Mouse (Mus musculus) B cell, adult 67 days (primary cell): ENCODE data around the gene Pax4. TPM values are rescaled to one million over a fixed set of nuclear protein-coding genes. Genes with fewer than 3 reads are reported as not detected.

Experiments used
- total RNA-seq, 2 experiments: library from RNA; stranded (reverse); gene quantifications; 4 replicates each; pipeline ENCODE4 v1.2.4; 2023

The Pax4 gene
- not detected for total RNA-seq

GRCm38 (mm10) chr6:28449253-28449652, at the start of gene Pax4:
Pax4 (minus strand) TSS chr6:28449353.

DNA sequence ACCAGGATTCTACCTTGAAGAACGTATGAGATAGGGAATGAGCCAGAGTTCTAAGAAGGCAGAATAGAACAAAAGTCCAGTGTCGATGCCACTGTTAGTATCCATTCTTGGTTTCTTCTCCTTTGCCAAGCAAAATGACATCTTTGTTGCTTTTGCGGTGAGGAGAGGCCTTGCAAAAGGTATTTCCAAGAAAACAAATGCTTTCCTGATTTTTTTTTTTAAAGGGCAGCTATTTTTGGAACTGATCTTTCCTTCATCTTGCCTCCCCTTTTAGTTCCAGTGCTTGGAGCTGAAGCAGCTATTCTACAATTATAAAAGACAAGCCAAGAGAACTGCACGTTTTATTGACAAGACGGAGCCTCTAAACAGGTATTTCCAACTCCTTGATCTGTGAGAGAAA, 25.7 kb upstream of the Pax4 start, which contains the start of gene Snd1:
Gene Snd1 (plus strand): TSS at position 301 of the 400 bp plus-strand sequence.

DNA sequence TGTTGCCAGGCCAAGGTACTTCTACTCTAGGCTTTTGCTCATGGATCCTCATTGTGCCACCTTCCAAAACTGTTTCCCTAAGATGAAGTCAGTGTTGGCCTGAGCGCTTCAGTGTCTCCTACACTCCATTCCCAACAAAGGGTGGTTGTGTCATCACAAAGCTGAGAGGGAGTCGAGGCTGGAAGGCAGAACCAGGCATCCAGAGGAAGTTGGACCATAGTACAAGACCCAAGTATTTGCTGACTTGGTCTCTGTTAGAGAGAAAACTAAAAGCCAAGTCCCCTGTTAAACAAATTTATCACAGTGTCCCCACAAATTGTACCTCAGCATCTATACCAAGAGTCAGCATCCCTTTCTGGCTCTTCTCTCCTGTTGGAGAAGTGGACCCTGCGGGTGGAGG, 20.9 kb downstream of the Pax4 start, which contains the start of gene Gcc1:
Gene Gcc1 (minus strand): TSS at position 101 of the 400 bp plus-strand sequence.

GRCm38 (mm10) chr6:28427096-28427839, 21.9 kb downstream of the Pax4 start, which contains the start of gene Fscn3:
Fscn3 (plus strand) TSS chr6:28427789.

GRCm38 (mm10) chr6:28423313-28423712, 25.8 kb downstream of the Pax4 start, which contains the start of gene Arf5:
Arf5 (plus strand) TSS chr6:28423560.

GRCm38 (mm10) chr6:28397681-28398203, 51.4 kb downstream of the Pax4 start, which contains the start of gene Zfp800:
Zfp800 (minus strand) TSS chr6:28398005.

Other genes with a start within 250 kb of the Pax4 start
- gene Zfp800, start 51.3 kb downstream of the Pax4 start, total RNA-seq, result 10 to 100 TPM; 51.3 to 69.1 TPM
- gene Arf5, start 25.8 kb downstream of the Pax4 start, total RNA-seq, result 100 to 1,000 TPM in 1 of 2 experiments, 10 to 100 TPM in 1; 99.3 to 118 TPM
- 1 to 10 TPM in 1 of 2 experiments, under 1 TPM in 1; 0.30 to 1.2 TPM for gene Fscn3, start 21.6 kb downstream of the Pax4 start, total RNA-seq
- 10 to 100 TPM; 21.0 to 24.4 TPM for gene Gcc1, start 21.0 kb downstream of the Pax4 start, total RNA-seq
- gene Snd1, start 25.8 kb upstream of the Pax4 start, total RNA-seq, result 10 to 100 TPM; 96.7 to 97.0 TPM